Mouse (Mus musculus) cerebellum, adult 9-11 months (tissue): Measurements from ENCODE around the gene Ak3.

Source experiments
- DNase-seq: peaks from one replicate; pipeline ENCODE4 v3.0.0; 2022

The Ak3 gene

DNA sequence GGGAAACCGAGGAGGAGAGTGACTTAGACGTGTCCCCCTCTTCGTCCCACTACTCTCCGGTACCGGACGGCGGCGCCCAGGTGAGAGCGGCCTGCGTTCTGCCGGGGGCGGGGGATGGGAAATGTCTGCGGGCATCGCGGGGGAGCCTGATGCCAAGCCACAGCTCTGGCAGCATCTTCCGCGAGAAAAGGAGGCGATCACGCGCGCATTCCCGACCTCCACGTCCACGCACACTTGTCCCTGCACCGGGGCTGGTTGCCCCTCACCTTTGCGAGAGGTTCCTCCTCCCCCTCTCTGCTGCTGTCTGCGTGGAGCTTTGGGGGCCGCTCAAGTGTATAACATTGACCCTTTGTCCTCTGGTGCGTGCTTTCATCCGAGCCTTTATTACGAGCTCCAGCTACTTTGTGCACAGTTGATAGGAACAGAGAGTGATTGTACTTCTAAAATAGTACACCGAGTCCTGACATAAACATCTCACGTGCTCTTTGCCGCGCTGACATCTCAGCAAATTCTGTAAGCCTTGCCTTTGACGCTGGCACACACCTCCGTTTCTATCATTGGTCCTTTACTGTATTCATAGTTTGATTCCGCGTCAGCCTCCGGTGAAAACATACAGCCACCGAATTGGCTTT, 57.1 kb downstream of the Ak3 start:
- DNase-seq: no peak

DNA sequence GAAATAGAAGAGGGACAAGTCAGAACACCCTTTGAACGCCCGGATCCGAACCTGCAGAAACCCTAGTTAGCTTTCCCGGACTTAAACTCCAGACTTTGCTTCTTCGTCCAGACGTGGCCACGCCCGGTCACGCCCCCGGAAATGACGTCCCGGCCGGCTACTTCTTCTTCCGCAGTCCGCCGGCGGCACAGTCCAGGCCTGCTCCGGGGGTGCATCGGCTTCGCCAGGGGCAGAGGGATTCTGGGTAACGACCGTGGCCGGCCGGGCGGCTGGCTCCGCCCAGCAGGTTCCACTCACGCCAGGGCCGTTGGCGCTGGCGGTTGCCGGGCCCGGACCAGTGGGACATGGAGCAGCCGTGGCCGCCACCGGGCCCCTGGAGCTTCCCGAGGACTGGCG, 57.6 kb downstream of the Ak3 start, which contains the start of gene Cdc37l1:
Gene Cdc37l1, plus strand, starts transcription at position 159 of the 396 bp plus-strand sequence.
- DNase-seq: peak; percentile 97

DNA sequence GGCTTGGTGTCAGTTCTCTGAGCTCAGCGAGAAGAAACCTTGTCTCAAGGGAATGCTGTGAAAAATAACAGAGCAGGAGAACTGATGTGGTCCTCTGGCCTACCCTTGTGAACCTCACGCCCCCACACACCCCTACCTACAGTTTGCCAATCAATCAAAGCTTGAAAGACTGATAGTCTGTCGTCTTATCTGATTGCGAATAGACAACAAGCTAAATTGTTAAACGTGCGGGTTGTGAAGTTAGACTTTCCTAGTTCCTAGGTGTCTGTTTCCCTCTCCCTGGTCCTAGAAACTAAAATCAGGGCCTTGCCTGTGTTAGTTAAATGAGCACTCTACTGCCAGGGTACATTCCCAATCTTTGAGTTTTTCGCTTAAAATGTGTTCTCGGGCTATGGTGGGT, 58.2 kb downstream of the Ak3 start:
- DNase-seq: peak; percentile 23

DNA sequence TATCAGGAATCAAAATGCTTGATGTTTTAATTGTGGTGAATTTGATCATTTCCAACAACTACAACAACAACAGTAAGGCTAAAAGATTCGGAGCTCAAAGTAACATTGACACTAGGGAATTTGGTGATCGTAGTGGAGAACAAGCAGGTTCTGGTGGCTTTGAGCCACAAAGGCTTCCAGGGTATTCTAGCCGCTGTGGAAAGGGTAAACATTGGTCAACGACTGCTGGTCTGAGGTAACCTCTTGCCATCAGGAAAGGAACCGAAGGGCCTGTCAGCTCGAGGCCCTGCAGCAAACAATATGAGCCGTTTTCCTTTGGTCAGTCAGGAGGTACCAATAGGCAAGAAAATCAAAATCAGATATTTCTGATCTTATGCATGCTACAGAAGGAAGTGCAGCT, 65.1 kb downstream of the Ak3 start:
- no peak for DNase-seq

DNA sequence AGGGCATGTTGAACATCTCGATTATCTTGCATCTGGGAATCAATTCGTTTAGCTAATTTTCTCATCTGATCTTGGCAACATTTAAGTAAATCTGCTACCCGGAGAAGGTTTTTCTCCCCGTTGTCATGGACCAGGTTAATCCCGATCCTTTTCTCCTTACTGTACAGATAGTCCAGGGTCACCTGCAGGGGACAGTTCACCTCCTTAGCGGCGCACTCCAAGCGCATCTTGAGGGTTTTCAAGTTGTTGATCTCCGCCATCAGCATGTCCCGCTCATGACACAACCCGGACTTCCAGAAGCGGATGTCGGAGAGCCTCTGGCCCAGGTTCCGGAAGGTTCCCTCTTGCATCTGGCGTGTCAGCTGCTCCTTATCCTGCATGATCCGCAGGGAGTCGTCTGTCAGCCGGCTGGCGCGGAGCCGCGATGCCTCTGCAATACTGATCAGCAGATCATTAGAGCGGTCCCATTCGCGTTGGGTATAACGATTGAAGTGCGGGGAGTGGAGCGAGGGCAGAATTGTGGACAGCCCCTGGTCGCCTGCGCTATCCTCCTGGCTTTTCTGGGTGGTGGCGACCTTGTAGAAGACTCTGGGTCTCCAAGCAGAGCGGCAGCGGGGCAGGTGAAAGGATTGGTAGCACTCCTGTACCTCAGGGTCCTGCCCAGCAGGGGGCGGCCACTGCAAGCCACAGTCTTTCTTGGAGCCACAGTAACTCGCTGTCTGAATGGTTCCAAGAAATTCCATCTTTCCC, 72.7 kb downstream of the Ak3 start:
- DNase-seq: peak; percentile 64
